Comparison of ENCODE assay signal across 16 mouse cellular contexts in genomic region chr5:135711582-135712355, GRCm38 (mm10). TPM values are rescaled to one million over a fixed set of nuclear protein-coding genes. Genes with fewer than 3 reads are reported as not detected.
DNase-seq lines count a peak whose midpoint lies in the region; ATAC-seq lines count a peak whose summit lies in the region.
"Had no signal": no experiment of that assay in that cellular context is flagged by ENCODE, and none has a peak within 500 bp of the region (broad histone marks: within the 10 kb centered on the region; RNA-seq: fewer than 3 reads in every experiment).

No protein-coding gene starts in this region.

- 80% methylated on average over 13 of the region's 13 CpGs for WGBS in heart, embryonic 13.5 days
- 86% methylated on average over 13 of the region's 13 CpGs for WGBS in heart, embryonic 12.5 days

- H3K9me3 ChIP-seq in heart, embryonic 13.5 days: no peaks in the 10 kb centered on the region
- 0 out of 2 replicates have a peak, but pooled peaks cover 4% of the 10 kb centered on the region for H3K9me3 ChIP-seq in heart, embryonic 12.5 days (replicated peaks)

- H3K27ac ChIP-seq in heart, embryonic 13.5 days (replicated peaks): peak overlapping the region; percentile 77; the same call in 1 of the 2 replicates
- H3K27ac ChIP-seq in heart, embryonic 12.5 days (ENCODE audit: poor library complexity, severe bottlenecking): no peak overlapping the region
- H3K27ac ChIP-seq: stomach, postnatal 0 days had no signal

- no peak overlapping the region for H3K4me2 ChIP-seq in heart, embryonic 13.5 days
- H3K4me2 ChIP-seq in heart, embryonic 12.5 days: no peak overlapping the region

- H3K4me3 ChIP-seq in heart, embryonic 13.5 days: no peak overlapping the region
- H3K4me3 ChIP-seq in heart, embryonic 12.5 days: no peak overlapping the region
- H3K4me3 ChIP-seq: erythroblast, embryonic 14.5 days had no signal

- no peak overlapping the region for H3K9ac ChIP-seq in heart, embryonic 13.5 days
- no peak overlapping the region for H3K9ac ChIP-seq in heart, embryonic 12.5 days
- H3K9ac ChIP-seq: forebrain, postnatal 0 days had no signal

- peaks cover 37% of the 10 kb centered on the region for H3K36me3 ChIP-seq in heart, embryonic 13.5 days
- peaks cover 33% of the 10 kb centered on the region for H3K36me3 ChIP-seq in heart, embryonic 12.5 days

- ATAC-seq in heart, embryonic 13.5 days (ENCODE audit: extremely low read depth, insufficient number of reproducible peaks, low FRiP score, low TSS enrichment): no peak
- no peak for ATAC-seq in heart, embryonic 12.5 days (ENCODE audit: insufficient number of reproducible peaks, low FRiP score)
- ATAC-seq: activated CD4-positive, CD25-positive, alpha-beta regulatory T cell, adult 4 months; forebrain, postnatal 0 days had no signal

- H3K27me3 ChIP-seq in heart, embryonic 13.5 days (replicated peaks): no peaks in the 10 kb centered on the region
- H3K27me3 ChIP-seq in heart, embryonic 12.5 days (replicated peaks): no peaks in the 10 kb centered on the region

- peak; percentile 34 for DNase-seq in 416B (ENCODE audit: low read depth)
- DNase-seq in kidney, adult 11 months: peak; percentile 87
- peak; percentile 74 for DNase-seq in kidney, postnatal 14 days
- DNase-seq in frontal cortex, adult 2 months (ENCODE audit: extremely low spot score in 1 of 2, low spot score in 1 of 2): no peak
- no peak for DNase-seq in lung, adult 18-20 months
- DNase-seq in spleen, adult 18-20 months: no peak
- DNase-seq: cerebellum, adult 8-10 months; forebrain, postnatal 0 days; gastrocnemius, postnatal 25 days; heart, postnatal 10 days; left cerebral cortex, postnatal 4 days had no signal

- H3K4me1 ChIP-seq in heart, embryonic 13.5 days: peaks cover 30% of the 10 kb centered on the region
- peaks cover 29% of the 10 kb centered on the region for H3K4me1 ChIP-seq in heart, embryonic 12.5 days (replicated peaks)

RNA-seq across cellular contexts. Expression of gene Tmem120a, which starts 32.5 kb away (rescaled TPM):
- polyA plus RNA-seq in heart, embryonic 13.5 days (2015; fragmentation: Nextera tagmentation; extraction: Ambion mirVana): 30.8 and 32.0 TPM in 2 replicates
- polyA plus RNA-seq in heart, embryonic 12.5 days (2016; fragmentation: Nextera tagmentation; extraction: Ambion mirVana): 34.5 and 35.8 TPM in 2 replicates
- polyA plus RNA-seq in frontal cortex, adult 2 months (2012; rRNA removed): 13.0 and 13.7 TPM in 2 replicates

RNA-seq across cellular contexts. Expression of gene Por, which starts 41.9 kb away (rescaled TPM):
- polyA plus RNA-seq in heart, embryonic 13.5 days (2015; fragmentation: Nextera tagmentation; extraction: Ambion mirVana): 44.6 and 47.6 TPM in 2 replicates
- polyA plus RNA-seq in heart, embryonic 12.5 days (2016; fragmentation: Nextera tagmentation; extraction: Ambion mirVana): 50.6 and 54.0 TPM in 2 replicates
- polyA plus RNA-seq in frontal cortex, adult 2 months (2012; rRNA removed): 106 and 108 TPM in 2 replicates

Comparison
In these comparisons a context has a peak if more than half of its experiments do, and no peak if none do; other contexts are left out.
1. DNase-seq: peak in 416B (single experiment), kidney, adult 11 months (single experiment) and kidney, postnatal 14 days (single experiment); none in frontal cortex, adult 2 months (0 of 2), lung, adult 18-20 months (0 of 2) and spleen, adult 18-20 months (0 of 2).